Mouse (Mus musculus) liver, embryonic 13.5 days (tissue): ENCODE results near the gene Ano10. TPM values are rescaled to one million over a fixed set of nuclear protein-coding genes. Genes with fewer than 3 reads are reported as not detected.
"Not testable (repeated sequence)": the region's sequence is repeated elsewhere in the genome, so short reads cannot be mapped to it uniquely, and the experiment has no call there.

Experiments used
- ATAC-seq: fragments of 200-750 bp; cut with Nextera tagmentation; 2 replicates; pipeline ENCODE4 v1.8.0; 2017; ENCODE audit warnings: low read depth, mild to moderate bottlenecking, moderate number of reproducible peaks, moderate library complexity
- DNase-seq: peaks from one replicate; pipeline ENCODE4 v3.0.0; 2022
- H3K27ac ChIP-seq: fragments of 300-500 bp; sonication (generic); 2 replicates; pipeline ENCODE4 v1.5.1; 2015; ENCODE audit warnings: moderate library complexity, mild to moderate bottlenecking, inconsistent platforms
- H3K27me3 ChIP-seq: fragments of 300-500 bp; sonication (generic); 2 replicates; pipeline ENCODE4 v1.6.1; 2015; ENCODE audit warnings: mild to moderate bottlenecking, inconsistent platforms
- H3K36me3 ChIP-seq: fragments of 300-500 bp; sonication (generic); 2 replicates; pipeline ENCODE4 v1.6.1; 2015; ENCODE audit warnings: mild to moderate bottlenecking, inconsistent platforms
- H3K4me1 ChIP-seq: fragments of 300-500 bp; sonication (generic); replicated peaks from 2 replicates; pipeline ENCODE4 v1.6.1; 2015; ENCODE audit warnings: inconsistent platforms
- H3K4me2 ChIP-seq: fragments of 300-500 bp; sonication (generic); 2 replicates; pipeline ENCODE4 v1.6.1; 2015; ENCODE audit warnings: inconsistent platforms, mild to moderate bottlenecking, moderate library complexity
- H3K4me3 ChIP-seq: fragments of 300-500 bp; sonication (generic); replicated peaks from 2 replicates; pipeline ENCODE4 v1.5.1; 2015; ENCODE audit warnings: mild to moderate bottlenecking, inconsistent platforms
- H3K9ac ChIP-seq: fragments of 300-500 bp; sonication (generic); 2 replicates; pipeline ENCODE4 v1.6.1; 2015; ENCODE audit warnings: mild to moderate bottlenecking, inconsistent platforms
- H3K9me3 ChIP-seq: fragments of 300-500 bp; sonication (generic); replicated peaks from 2 replicates; pipeline ENCODE4 v1.6.1; 2016; ENCODE audit warnings: inconsistent platforms
- WGBS: fragments of 180-500 bp; shearing (Covaris S2); methylation state at CpG from one replicate; pipeline ENCODE4 v1.1.7; 2015; ENCODE audit not compliant: insufficient replicate concordance; 5-methylcytosine and 5-hydroxymethylcytosine counted together
- polyA plus RNA-seq: library from polyadenylated mRNA; unstranded; fragments of >200 nt; fragmentation: Nextera tagmentation; extraction: Ambion mirVana; gene quantifications from 2 replicates; pipeline ENCODE4 v1.2.1, GENCODE M21; 2015

The Ano10 gene
- polyA plus RNA-seq, 1 experiment from 2014 or later, result 10.8 TPM

DNA sequence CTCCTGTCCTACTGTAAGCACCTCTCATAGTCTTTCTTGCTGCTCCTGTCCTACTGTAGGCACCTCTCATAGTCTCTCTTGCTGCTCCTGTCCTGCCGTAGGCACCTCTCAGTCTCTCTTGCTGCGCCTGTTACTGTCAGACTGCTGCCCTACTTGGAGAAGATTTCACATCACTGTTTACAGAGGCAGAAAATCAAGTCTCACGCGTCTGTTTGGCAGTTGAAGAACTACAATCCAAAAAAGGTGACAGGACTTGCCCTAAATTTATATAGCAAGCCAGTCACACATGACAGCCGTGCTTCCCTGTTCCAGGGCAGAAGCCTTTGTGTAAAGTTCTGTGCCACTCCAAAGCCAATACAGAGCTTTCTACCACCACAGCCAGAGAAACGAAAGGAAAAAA is 20.2 kb upstream of the Ano10 start:
- H3K9me3 ChIP-seq, result no peaks in the 10 kb centered on the region
- H3K4me1 ChIP-seq, result peaks cover 35% of the 10 kb centered on the region
- DNase-seq (no peak), ATAC-seq (no peak)
- no peak overlapping the region for H3K4me2 ChIP-seq
- H3K36me3 ChIP-seq, result no peaks in the 10 kb centered on the region
- 77% methylated on average over 6 of the region's 6 CpGs for WGBS
- no peaks in the 10 kb centered on the region for H3K27me3 ChIP-seq
- no peak overlapping the region for H3K27ac ChIP-seq
- no peak overlapping the region for H3K4me3 ChIP-seq
- no peak overlapping the region for H3K9ac ChIP-seq

DNA sequence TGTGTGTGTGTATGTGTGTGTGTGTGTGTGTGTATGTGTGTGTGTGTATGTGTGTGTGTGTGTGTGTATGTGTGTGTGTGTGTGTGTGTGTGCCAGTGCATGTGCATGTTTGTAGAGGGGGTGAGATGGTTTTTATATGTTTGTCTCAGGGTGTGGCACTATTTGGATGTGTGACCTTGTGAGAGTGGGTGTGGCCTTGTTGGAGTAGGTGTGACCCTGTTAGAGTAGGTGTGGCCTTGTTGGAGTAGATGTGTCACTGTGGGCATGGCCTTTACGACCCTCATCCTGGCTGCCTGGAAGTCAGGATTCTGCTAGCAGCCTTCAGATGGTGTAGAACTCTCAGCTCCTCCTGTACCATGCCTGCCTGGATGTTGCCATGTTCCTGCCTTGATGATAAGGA is 18.9 kb upstream of the Ano10 start:
- ATAC-seq, result peak; percentile 59
- H3K9me3 ChIP-seq, H3K4me2 ChIP-seq, H3K4me3 ChIP-seq, H3K9ac ChIP-seq, H3K36me3 ChIP-seq, H3K27me3 ChIP-seq, H3K27ac ChIP-seq, DNase-seq: not testable (repeated sequence)
- 46% methylated on average over 1 of the region's 1 CpGs for WGBS
- H3K4me1 ChIP-seq, result peaks cover 44% of the 10 kb centered on the region

DNA sequence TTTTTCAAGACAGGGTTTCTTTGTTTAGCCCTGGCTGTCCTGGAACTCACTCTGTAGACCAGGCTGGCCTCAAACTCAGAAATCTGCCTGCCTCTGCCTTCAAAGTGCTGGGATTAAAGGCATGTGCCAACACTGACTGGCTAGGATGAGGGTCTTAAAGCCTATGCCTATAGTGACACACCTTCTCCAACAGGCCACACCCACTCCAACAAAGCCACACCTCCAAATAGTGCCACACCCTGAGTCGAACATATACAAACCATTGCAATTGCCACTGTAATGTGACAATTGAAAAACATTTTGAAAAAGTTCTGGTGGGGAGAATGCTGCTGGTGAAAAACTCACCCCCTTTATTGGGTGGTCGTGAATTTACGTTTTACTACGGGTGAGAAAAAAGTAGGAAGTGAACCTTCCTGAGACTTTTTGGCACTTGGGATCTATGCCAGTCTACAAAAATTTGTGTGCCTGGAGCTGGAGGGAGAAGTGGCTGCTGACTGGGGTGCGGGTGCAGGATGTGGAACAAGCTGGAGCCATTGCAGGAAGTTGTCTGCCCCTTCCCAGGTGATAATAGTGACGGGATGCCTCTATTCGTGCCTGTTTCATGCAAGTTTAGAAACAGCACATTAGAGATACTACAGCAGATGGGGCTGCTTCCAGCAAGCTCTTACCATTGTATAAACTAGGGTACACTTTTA is 18.2 kb upstream of the Ano10 start:
- no peak for ATAC-seq
- Histone ChIP-seq H3K9me3 (no peaks in the 10 kb centered on the region), H3K27me3 (0 out of 2 replicates have a peak, but pooled peaks cover 3% of the 10 kb centered on the region), H3K36me3 (no peaks in the 10 kb centered on the region), H3K4me1 (peaks cover 44% of the 10 kb centered on the region), H3K9ac (no peak overlapping the region), H3K27ac (no peak overlapping the region), H3K4me3 (no peak overlapping the region), H3K4me2 (no peak overlapping the region)
- no peak for DNase-seq
- 53% methylated on average over 7 of the region's 7 CpGs for WGBS

DNA sequence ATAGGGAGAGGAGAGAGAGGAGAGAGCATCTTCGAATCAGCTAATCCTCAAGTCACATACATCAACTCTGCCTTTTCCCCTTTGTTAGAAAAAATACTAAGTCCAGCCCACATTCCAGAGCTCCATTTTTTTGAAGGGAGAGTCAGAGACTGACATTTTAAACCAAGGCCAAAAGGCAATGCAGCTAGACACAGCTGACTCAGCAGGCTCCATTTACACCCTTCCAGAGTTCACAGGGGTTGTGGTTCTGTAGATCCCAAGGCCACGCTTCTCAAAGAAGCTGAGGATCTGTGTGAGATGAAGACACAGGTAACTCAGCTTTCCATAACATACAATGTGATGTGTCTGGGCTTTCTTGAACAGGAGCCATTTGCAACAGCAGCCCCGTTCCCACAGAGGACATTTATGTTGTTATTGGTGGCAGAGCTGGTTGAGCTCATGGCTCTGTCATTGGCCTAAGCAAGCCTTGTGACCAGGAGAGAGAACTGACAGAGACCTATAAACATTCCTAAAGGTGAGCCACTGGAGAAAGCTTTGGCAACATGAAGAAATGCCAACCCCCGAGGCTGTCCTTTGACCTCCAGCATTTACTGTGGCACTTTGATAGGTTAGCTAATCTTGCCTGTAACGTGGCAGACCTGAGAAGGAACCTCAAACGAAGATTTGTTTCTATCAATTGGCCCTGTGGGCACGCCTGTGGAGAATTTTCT is 17.0 kb upstream of the Ano10 start:
- no peak overlapping the region for H3K27ac ChIP-seq
- no peaks in the 10 kb centered on the region for H3K9me3 ChIP-seq
- peak overlapping the region; percentile 71 for H3K9ac ChIP-seq
- ATAC-seq (0 out of 2 replicates have a peak, but pooled peaks have one; percentile 5), DNase-seq (no peak)
- no peaks in the 10 kb centered on the region for H3K36me3 ChIP-seq
- H3K4me2 ChIP-seq, result peak overlapping the region; percentile 64
- H3K27me3 ChIP-seq, result 0 out of 2 replicates have a peak, but pooled peaks cover 3% of the 10 kb centered on the region
- peak overlapping the region; percentile 62 for H3K4me3 ChIP-seq
- WGBS, result 47% methylated on average over 7 of the region's 7 CpGs
- H3K4me1 ChIP-seq, result peaks cover 44% of the 10 kb centered on the region

DNA sequence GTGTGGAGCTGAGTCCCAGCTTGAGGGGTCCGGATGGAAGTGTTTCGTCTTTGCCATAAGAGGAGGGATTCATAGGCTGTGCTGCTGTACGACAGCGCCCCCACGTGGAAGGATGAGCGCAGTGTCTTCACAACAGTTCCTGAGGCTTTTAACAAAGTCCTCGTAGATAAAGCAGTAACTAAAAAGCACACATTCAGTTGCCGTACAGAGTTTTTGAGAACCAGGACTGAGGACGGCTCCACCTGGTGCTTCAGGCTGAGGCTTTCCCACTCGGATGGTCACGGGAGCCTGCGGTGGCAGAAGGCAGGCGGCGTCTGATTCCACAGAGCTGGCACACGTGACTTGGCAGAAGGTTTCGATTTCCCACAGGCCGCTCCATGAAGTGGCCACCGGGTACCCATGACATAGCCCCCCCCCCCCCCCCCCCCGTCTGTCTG is 16.4 kb upstream of the Ano10 start:
- H3K9me3 ChIP-seq, result no peaks in the 10 kb centered on the region
- peak; percentile 64 for ATAC-seq
- H3K27ac ChIP-seq, result no peak overlapping the region
- 0 out of 2 replicates have a peak, but pooled peaks cover 3% of the 10 kb centered on the region for H3K27me3 ChIP-seq
- DNase-seq, result peak; percentile 68
- 9% methylated on average over 18 of the region's 19 CpGs for WGBS
- peak overlapping the region; percentile 64 for H3K4me2 ChIP-seq
- no peaks in the 10 kb centered on the region for H3K36me3 ChIP-seq
- peak overlapping the region; percentile 71 for H3K9ac ChIP-seq
- peaks cover 44% of the 10 kb centered on the region for H3K4me1 ChIP-seq
- H3K4me3 ChIP-seq, result peak overlapping the region; percentile 62

DNA sequence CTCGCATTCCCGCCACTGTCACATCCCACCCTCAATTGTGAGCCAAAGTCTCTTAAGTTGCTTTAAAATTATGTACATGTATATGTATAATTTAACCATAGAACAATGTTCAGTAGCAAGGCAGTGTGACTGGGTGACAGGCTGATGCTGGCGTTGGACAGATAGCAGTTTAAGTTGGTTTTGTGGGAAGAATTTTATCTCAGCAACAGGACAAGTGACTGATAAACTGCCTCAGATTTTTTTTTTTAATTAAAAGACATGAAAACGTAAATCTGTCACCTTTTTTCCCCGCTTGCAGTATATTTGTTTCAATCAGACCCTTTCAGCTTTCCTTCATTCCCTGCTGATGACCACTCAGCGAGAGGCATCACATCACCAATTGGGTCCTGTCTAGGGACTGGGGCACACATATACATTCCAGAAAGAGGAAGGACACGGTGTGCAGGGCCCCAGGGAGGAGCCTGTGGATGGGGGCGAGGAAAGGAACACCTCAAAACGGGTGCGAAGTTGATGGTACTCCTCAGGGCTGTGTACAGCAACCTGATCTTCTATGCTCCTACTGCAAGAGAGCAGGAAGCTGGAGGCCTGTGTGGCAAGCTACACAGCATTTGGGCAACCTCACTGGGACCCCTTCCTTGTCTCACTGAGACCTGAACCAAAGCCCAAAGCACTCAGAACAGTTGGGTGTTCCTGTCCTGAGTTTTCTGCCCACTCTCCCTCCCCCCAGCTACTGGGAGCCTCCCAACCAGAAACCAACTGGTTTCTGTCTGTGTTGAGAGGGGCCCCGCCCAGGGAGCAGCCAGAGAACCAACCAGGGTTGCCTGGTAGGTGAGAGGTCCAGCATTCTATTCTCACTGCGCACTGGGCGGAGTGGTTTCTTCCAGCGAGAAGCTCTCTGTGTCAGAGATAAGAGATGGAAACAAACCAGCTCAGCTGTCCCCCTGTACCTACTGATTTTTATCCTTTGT is 15.1 kb upstream of the Ano10 start:
- ATAC-seq (peak; percentile 59), DNase-seq (no peak)
- Histone ChIP-seq H3K4me3 (no peak overlapping the region), H3K4me2 (no peak overlapping the region), H3K27ac (no peak overlapping the region), H3K27me3 (0 out of 2 replicates have a peak, but pooled peaks cover 3% of the 10 kb centered on the region), H3K9ac (0 out of 2 replicates have a peak overlapping the region, but pooled peaks have one; percentile 23), H3K9me3 (no peaks in the 10 kb centered on the region), H3K36me3 (no peaks in the 10 kb centered on the region), H3K4me1 (peaks cover 44% of the 10 kb centered on the region)
- WGBS, result 31% methylated on average over 14 of the region's 14 CpGs

DNA sequence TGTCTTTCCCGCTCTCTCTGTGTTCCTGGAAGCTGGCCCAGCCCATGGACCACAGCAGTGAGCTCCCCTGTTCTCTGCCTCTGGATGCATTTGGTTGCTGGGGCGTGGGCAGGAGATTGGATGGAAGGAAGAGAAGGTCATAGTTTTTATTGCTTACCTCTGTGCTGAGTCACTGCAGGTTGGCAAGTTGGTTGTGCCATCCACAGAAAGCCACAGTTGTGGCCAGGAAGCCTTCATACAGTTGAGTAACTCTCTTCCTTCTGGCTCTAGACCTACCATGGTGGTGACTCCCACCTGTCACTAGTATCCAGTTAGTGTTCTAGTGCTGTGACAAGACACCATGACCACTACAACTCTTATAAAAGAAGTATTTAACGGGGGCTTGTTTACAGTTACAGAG is 11.1 kb upstream of the Ano10 start:
- no peak for DNase-seq
- Histone ChIP-seq H3K4me2 (no peak overlapping the region), H3K27me3 (0 out of 2 replicates have a peak, but pooled peaks cover 3% of the 10 kb centered on the region), H3K36me3 (no peaks in the 10 kb centered on the region), H3K27ac (no peak overlapping the region), H3K4me1 (peaks cover 18% of the 10 kb centered on the region), H3K4me3 (no peak overlapping the region), H3K9ac (no peak overlapping the region), H3K9me3 (no peaks in the 10 kb centered on the region)
- no peak for ATAC-seq
- WGBS, result 51% methylated on average over 3 of the region's 3 CpGs

DNA sequence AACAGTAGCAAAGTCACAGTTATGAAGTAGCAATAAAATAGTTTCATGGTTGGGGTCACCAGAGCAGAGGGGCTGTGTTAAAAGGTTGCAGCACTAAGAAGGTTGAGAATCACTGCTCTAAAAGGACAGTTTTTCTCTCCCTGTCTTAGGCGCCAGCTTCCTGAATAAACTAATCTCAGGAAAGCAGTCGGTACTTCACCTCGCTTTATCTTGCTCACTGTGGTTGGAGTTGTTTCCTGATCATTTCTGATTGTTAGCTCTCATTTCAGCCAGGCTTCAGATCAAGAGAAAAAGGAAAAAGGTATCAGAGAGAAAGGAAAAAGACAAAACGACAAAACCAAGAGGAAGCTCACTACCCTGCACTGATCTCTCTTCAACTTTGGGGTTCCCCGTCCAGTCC is 1.9 kb upstream of the Ano10 start:
- WGBS, result 29% methylated on average over 5 of the region's 5 CpGs
- ATAC-seq, result no peak
- H3K4me2 ChIP-seq, result no peak overlapping the region
- no peak overlapping the region for H3K9ac ChIP-seq
- H3K4me3 ChIP-seq, result no peak overlapping the region
- peaks cover 18% of the 10 kb centered on the region for H3K27me3 ChIP-seq
- no peak overlapping the region for H3K27ac ChIP-seq
- peaks cover 28% of the 10 kb centered on the region for H3K4me1 ChIP-seq
- DNase-seq, result no peak
- no peaks in the 10 kb centered on the region for H3K36me3 ChIP-seq
- no peaks in the 10 kb centered on the region for H3K9me3 ChIP-seq

DNA sequence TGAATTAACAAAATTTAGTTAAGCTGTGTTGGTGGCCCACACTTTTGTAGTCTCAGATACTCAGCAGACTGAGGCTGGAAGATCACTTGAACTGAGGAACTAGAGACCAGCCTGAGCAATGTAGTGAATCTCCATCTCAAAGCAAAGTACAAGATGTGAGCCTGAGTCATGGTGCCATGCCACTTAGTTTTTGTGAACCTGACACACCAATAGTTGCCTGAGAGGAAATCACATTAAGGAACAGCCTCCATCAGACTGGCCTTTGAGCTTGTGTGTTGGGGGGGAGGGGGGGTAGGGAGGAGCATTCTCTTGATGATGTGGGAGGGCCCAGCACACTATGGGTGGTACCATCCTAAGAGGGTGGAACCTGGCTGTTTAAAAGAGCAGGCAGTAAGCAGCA is 1.2 kb upstream of the Ano10 start:
- Histone ChIP-seq H3K4me2 (no peak overlapping the region), H3K4me1 (peaks cover 28% of the 10 kb centered on the region), H3K9me3 (no peaks in the 10 kb centered on the region), H3K36me3 (no peaks in the 10 kb centered on the region), H3K4me3 (no peak overlapping the region), H3K27ac (no peak overlapping the region), H3K9ac (no peak overlapping the region), H3K27me3 (peaks cover 18% of the 10 kb centered on the region)
- no peak for ATAC-seq
- no peak for DNase-seq

DNA sequence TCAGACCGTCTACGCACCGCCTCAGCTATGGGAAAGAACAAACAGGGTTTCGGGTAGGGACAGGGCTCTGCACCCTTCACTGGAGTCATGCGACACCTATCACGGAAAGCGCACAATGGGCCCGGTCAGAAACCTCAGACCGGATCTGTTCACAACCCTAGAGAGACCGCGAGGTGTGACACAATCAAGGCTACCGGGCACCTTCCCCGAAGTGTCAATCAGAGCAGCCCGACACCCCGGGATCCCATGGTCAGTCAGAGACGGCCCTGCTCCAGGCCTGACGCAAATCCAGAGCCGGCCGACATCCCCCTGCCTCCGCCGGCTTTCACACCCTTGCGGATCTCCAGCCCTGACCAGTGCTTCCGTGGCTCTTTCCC is 370 bp downstream of the Ano10 start:
- WGBS, result 2% methylated on average over 23 of the region's 23 CpGs
- Histone ChIP-seq H3K27ac (peak overlapping the region; percentile 66), H3K27me3 (peaks cover 18% of the 10 kb centered on the region), H3K36me3 (no peaks in the 10 kb centered on the region), H3K9ac (peak overlapping the region; percentile 68), H3K9me3 (no peaks in the 10 kb centered on the region), H3K4me2 (peak overlapping the region; percentile 80), H3K4me1 (peaks cover 28% of the 10 kb centered on the region), H3K4me3 (peak overlapping the region; percentile 67)
- ATAC-seq, result peak; percentile 30
- no peak for DNase-seq

DNA sequence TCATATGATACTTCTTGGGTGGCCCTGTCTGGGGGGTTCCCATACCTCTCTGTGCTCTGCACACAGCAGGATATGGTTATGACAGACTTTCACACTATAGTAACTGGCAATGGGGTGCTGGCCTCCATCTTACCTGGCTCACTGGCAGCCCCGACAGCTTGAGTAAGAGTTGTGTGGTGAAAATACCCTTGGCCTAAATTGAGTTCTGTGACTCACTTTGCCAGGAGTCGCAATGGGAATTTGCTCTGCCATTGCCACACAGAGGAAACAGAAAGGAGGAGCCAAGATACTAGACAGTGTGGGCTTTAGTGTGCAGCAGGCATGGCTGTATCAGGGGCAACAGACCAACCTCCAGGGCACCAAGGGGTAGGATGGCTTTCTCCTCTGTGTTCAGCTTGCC is 4.0 kb downstream of the Ano10 start:
- Histone ChIP-seq H3K4me1 (peaks cover 29% of the 10 kb centered on the region), H3K4me2 (no peak overlapping the region), H3K9me3 (no peaks in the 10 kb centered on the region), H3K27me3 (peaks cover 18% of the 10 kb centered on the region), H3K27ac (no peak overlapping the region), H3K4me3 (no peak overlapping the region), H3K9ac (no peak overlapping the region), H3K36me3 (no peaks in the 10 kb centered on the region)
- 65% methylated on average over 2 of the region's 2 CpGs for WGBS
- ATAC-seq (no peak), DNase-seq (no peak)
